Mouse (Mus musculus) intestine, embryonic 14.5 days (tissue): ENCODE results near the gene Mllt1. TPM values are rescaled to one million over a fixed set of nuclear protein-coding genes. Genes with fewer than 3 reads are reported as not detected.
"Not testable (repeated sequence)": the region's sequence is repeated elsewhere in the genome, so short reads cannot be mapped to it uniquely, and the experiment has no call there.

ENCODE experiments used
- ATAC-seq: fragments of 200-750 bp; cut with Nextera tagmentation; replicated peaks from 2 replicates; pipeline ENCODE4 v1.8.0; 2017; ENCODE audit warnings: low read depth, moderate number of reproducible peaks, moderate TSS enrichment, moderate library complexity; ENCODE audit not compliant: low FRiP score, low TSS enrichment
- DNase-seq: peaks from one replicate; pipeline ENCODE4 v3.0.0-alpha.2; 2018; ENCODE audit warnings: low spot score
- H3K27ac ChIP-seq: fragments of 300-500 bp; sonication (generic); 2 replicates; pipeline ENCODE4 v1.5.1; 2014; ENCODE audit warnings: low read depth, mild to moderate bottlenecking, control low read depth
- H3K27me3 ChIP-seq: fragments of 300-500 bp; sonication (generic); replicated peaks from 2 replicates; pipeline ENCODE4 v1.6.1; 2014; ENCODE audit warnings: low read length, control low read depth; ENCODE audit not compliant: control insufficient read depth, insufficient read depth
- H3K36me3 ChIP-seq: fragments of 300-500 bp; sonication (generic); 2 replicates; pipeline ENCODE4 v1.6.1; 2014; ENCODE audit warnings: low read length, control low read depth; ENCODE audit not compliant: control insufficient read depth, insufficient read depth
- H3K4me1 ChIP-seq: fragments of 300-500 bp; sonication (generic); replicated peaks from 2 replicates; pipeline ENCODE4 v1.6.1; 2014; ENCODE audit warnings: low read length, control low read depth, mixed read lengths; ENCODE audit not compliant: control insufficient read depth, insufficient read depth
- H3K4me2 ChIP-seq: fragments of 300-500 bp; sonication (generic); 2 replicates; pipeline ENCODE4 v1.6.1; 2014; ENCODE audit warnings: low read length
- H3K4me3 ChIP-seq: fragments of 300-500 bp; sonication (generic); 2 replicates; pipeline ENCODE4 v1.5.1; 2014; ENCODE audit warnings: low read depth, low read length, control low read depth, mixed read lengths
- H3K9ac ChIP-seq: fragments of 300-500 bp; sonication (generic); 2 replicates; pipeline ENCODE4 v1.6.1; 2014; ENCODE audit warnings: mild to moderate bottlenecking, low read length
- H3K9me3 ChIP-seq: fragments of 300-500 bp; sonication (generic); 2 replicates; pipeline ENCODE4 v1.6.1; 2016; ENCODE audit warnings: low read length, control low read depth; ENCODE audit not compliant: control insufficient read depth
- WGBS: fragments of 180-500 bp; shearing (Covaris S2); extraction: QIAGEN DNeasy Blood & Tissue Kit; methylation state at CpG from one replicate; pipeline ENCODE4 v1.1.7; 2014; 5-methylcytosine and 5-hydroxymethylcytosine counted together
- polyA plus RNA-seq: library from polyadenylated mRNA; unstranded; fragments of >200 nt; fragmentation: Nextera tagmentation; extraction: Ambion mirVana; gene quantifications from 2 replicates; pipeline ENCODE4 v1.2.1, GENCODE M21; 2014

Mllt1 gene
- polyA plus RNA-seq, 1 experiment from 2014 or later, result 30.4 TPM

GRCm38 (mm10) chr17:56929101-56929500 is 6.1 kb downstream of the Mllt1 start:
- no peak for ATAC-seq

GRCm38 (mm10) chr17:56925998-56926397 is 9.2 kb downstream of the Mllt1 start:
- H3K4me3 ChIP-seq, result no peak overlapping the region
- H3K9ac ChIP-seq, result no peak overlapping the region
- no peak overlapping the region for H3K4me2 ChIP-seq
- no peaks in the 10 kb centered on the region for H3K4me1 ChIP-seq
- DNase-seq (no peak), ATAC-seq (no peak)
- peaks cover 43% of the 10 kb centered on the region for H3K36me3 ChIP-seq
- H3K27me3 ChIP-seq, result no peaks in the 10 kb centered on the region
- no peak overlapping the region for H3K27ac ChIP-seq
- WGBS, result 88% methylated on average over 2 of the region's 2 CpGs
- no peaks in the 10 kb centered on the region for H3K9me3 ChIP-seq

More at GRCm38 (mm10) chr17:56929101-56929500, 6.1 kb downstream of the Mllt1 start:
- Histone ChIP-seq H3K4me1 (peaks cover 9% of the 10 kb centered on the region), H3K27ac (no peak overlapping the region), H3K36me3 (peaks cover 25% of the 10 kb centered on the region), H3K9ac (no peak overlapping the region), H3K4me3 (no peak overlapping the region), H3K4me2 (no peak overlapping the region), H3K27me3 (no peaks in the 10 kb centered on the region), H3K9me3 (no peaks in the 10 kb centered on the region)
- DNase-seq, result no peak

- DNase-seq (no peak), ATAC-seq (no peak)
- H3K9me3 ChIP-seq, result no peaks in the 10 kb centered on the region
- WGBS, result 88% methylated on average over 3 of the region's 3 CpGs
- H3K27ac ChIP-seq, result no peak overlapping the region
- H3K27me3 ChIP-seq, result no peaks in the 10 kb centered on the region
- H3K36me3 ChIP-seq, result peaks cover 75% of the 10 kb centered on the region
- H3K9ac ChIP-seq, result no peak overlapping the region
- no peaks in the 10 kb centered on the region for H3K4me1 ChIP-seq
- no peak overlapping the region for H3K4me2 ChIP-seq
- H3K4me3 ChIP-seq, result no peak overlapping the region
Observed at GRCm38 (mm10) chr17:56919725-56920124, 15.5 kb downstream of the Mllt1 start.

- 90% methylated on average over 2 of the region's 2 CpGs for WGBS
- peaks cover 78% of the 10 kb centered on the region for H3K36me3 ChIP-seq
Observed at GRCm38 (mm10) chr17:56917166-56917565, 18.0 kb downstream of the Mllt1 start.

GRCm38 (mm10) chr17:56913444-56913843 is 21.8 kb downstream of the Mllt1 start:
- Histone ChIP-seq H3K9ac (no peak overlapping the region), H3K36me3 (peaks cover 74% of the 10 kb centered on the region), H3K4me3 (no peak overlapping the region), H3K9me3 (no peaks in the 10 kb centered on the region), H3K4me2 (no peak overlapping the region), H3K4me1 (no peaks in the 10 kb centered on the region), H3K27me3 (no peaks in the 10 kb centered on the region), H3K27ac (no peak overlapping the region)
- no peak for ATAC-seq
- DNase-seq, result no peak

More at GRCm38 (mm10) chr17:56917166-56917565, 18.0 kb downstream of the Mllt1 start:
- no peak overlapping the region for H3K4me2 ChIP-seq
- no peak overlapping the region for H3K27ac ChIP-seq
- ATAC-seq, result no peak
- no peak for DNase-seq
- H3K9me3 ChIP-seq, result no peaks in the 10 kb centered on the region
- no peak overlapping the region for H3K9ac ChIP-seq
- no peaks in the 10 kb centered on the region for H3K27me3 ChIP-seq
- no peak overlapping the region for H3K4me3 ChIP-seq
- no peaks in the 10 kb centered on the region for H3K4me1 ChIP-seq

GRCm38 (mm10) chr17:56913023-56913422 is 22.2 kb downstream of the Mllt1 start:
- peaks cover 76% of the 10 kb centered on the region for H3K36me3 ChIP-seq
- no peak overlapping the region for H3K4me2 ChIP-seq
- no peaks in the 10 kb centered on the region for H3K27me3 ChIP-seq
- ATAC-seq (no peak), DNase-seq (no peak)
- WGBS, result 89% methylated on average over 3 of the region's 3 CpGs
- no peaks in the 10 kb centered on the region for H3K9me3 ChIP-seq
- no peak overlapping the region for H3K27ac ChIP-seq
- 0 out of 2 replicates have a peak, but pooled peaks cover 1% of the 10 kb centered on the region for H3K4me1 ChIP-seq
- no peak overlapping the region for H3K9ac ChIP-seq
- H3K4me3 ChIP-seq, result no peak overlapping the region

GRCm38 (mm10) chr17:56909764-56910163 is 25.5 kb downstream of the Mllt1 start:
- peaks cover 74% of the 10 kb centered on the region for H3K36me3 ChIP-seq
- not testable (repeated sequence) for H3K27me3 ChIP-seq, H3K4me2 ChIP-seq, H3K4me1 ChIP-seq, H3K9me3 ChIP-seq, DNase-seq, ATAC-seq, H3K27ac ChIP-seq, H3K4me3 ChIP-seq, H3K9ac ChIP-seq
- WGBS, result 93% methylated on average over 2 of the region's 2 CpGs

GRCm38 (mm10) chr17:56907887-56908286 is 27.3 kb downstream of the Mllt1 start:
- DNase-seq (no peak), ATAC-seq (no peak)
- H3K9me3 ChIP-seq, result no peaks in the 10 kb centered on the region
- no peak overlapping the region for H3K27ac ChIP-seq
- H3K4me3 ChIP-seq, result no peak overlapping the region
- H3K36me3 ChIP-seq, result peaks cover 75% of the 10 kb centered on the region
- H3K27me3 ChIP-seq, result no peaks in the 10 kb centered on the region
- no peak overlapping the region for H3K4me2 ChIP-seq
- H3K4me1 ChIP-seq, result 0 out of 2 replicates have a peak, but pooled peaks cover 3% of the 10 kb centered on the region
- no peak overlapping the region for H3K9ac ChIP-seq
- 34% methylated on average over 9 of the region's 9 CpGs for WGBS

GRCm38 (mm10) chr17:56907096-56907495 is 28.1 kb downstream of the Mllt1 start:
- WGBS, result 84% methylated on average over 5 of the region's 5 CpGs
- DNase-seq (no peak), ATAC-seq (no peak)
- H3K4me1 ChIP-seq, result 0 out of 2 replicates have a peak, but pooled peaks cover 3% of the 10 kb centered on the region
- no peak overlapping the region for H3K4me3 ChIP-seq
- H3K27ac ChIP-seq, result no peak overlapping the region
- no peak overlapping the region for H3K4me2 ChIP-seq
- no peaks in the 10 kb centered on the region for H3K27me3 ChIP-seq
- peaks cover 76% of the 10 kb centered on the region for H3K36me3 ChIP-seq
- H3K9ac ChIP-seq, result no peak overlapping the region
- H3K9me3 ChIP-seq, result no peaks in the 10 kb centered on the region
